Mouse (Mus musculus): Measurements from ENCODE around the gene Cdh15.

The Cdh15 gene

GRCm38 (mm10) chr8:122824986-122825385, 22.8 kb upstream of the Cdh15 start:
- DNase-seq (ENCODE audit: low read depth, low spot score): no peak
- Histone ChIP-seq H3K36me3 (ENCODE audit: control insufficient read depth, insufficient read depth, low read length, poor library complexity, severe bottlenecking) (no peaks in the 10 kb centered on the region), H3K27me3 (ENCODE audit: control insufficient read depth, insufficient read depth, low read length, poor library complexity, severe bottlenecking) (no peaks in the 10 kb centered on the region)

DNA sequence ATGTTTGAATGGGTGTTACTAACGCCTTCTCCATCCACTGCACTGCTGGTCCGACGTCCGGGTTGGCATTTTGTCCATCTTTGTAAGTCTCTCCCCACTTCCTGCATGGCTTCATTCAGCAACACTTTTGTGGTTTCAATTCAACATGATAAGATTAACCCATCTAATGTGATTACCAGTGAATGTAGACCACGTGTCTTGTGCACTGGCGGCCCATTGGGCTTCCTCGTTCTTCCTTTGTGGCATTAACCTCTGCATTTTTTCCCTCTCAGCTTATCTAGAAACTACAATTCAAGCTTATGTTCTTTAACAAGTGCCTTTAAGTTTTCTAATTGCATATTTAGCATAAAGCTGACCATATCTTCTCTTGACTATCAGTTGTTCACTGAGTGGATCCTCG, 22.4 kb upstream of the Cdh15 start:
- no peak for DNase-seq (ENCODE audit: low read depth, low spot score)
- Histone ChIP-seq H3K36me3 (ENCODE audit: control insufficient read depth, insufficient read depth, low read length, poor library complexity, severe bottlenecking) (no peaks in the 10 kb centered on the region), H3K27me3 (ENCODE audit: control insufficient read depth, insufficient read depth, low read length, poor library complexity, severe bottlenecking) (no peaks in the 10 kb centered on the region)

DNA sequence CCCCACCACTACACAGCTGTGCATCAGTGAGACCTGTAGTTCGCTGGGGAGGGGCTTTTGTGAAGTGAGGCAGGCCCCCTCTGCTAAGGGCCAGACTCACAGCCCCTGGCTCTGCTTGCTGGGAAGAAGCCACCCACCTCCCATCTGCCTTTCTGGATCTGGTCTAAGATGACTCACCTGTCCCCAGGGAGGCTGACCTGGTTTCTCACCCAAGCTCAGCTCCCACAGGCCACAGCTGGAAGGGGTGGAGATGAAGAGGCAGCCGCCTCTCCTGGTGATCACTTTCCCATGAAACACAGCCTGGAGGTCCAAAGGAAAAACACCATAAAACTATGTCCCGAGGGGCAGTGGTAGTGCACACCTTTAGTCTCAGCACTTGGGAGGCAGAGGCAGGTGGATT, 18.4 kb upstream of the Cdh15 start:
- Histone ChIP-seq H3K36me3 (ENCODE audit: control insufficient read depth, insufficient read depth, low read length, poor library complexity, severe bottlenecking) (no peaks in the 10 kb centered on the region), H3K27me3 (ENCODE audit: control insufficient read depth, insufficient read depth, low read length, poor library complexity, severe bottlenecking) (no peaks in the 10 kb centered on the region)
- DNase-seq (ENCODE audit: low read depth, low spot score): no peak

DNA sequence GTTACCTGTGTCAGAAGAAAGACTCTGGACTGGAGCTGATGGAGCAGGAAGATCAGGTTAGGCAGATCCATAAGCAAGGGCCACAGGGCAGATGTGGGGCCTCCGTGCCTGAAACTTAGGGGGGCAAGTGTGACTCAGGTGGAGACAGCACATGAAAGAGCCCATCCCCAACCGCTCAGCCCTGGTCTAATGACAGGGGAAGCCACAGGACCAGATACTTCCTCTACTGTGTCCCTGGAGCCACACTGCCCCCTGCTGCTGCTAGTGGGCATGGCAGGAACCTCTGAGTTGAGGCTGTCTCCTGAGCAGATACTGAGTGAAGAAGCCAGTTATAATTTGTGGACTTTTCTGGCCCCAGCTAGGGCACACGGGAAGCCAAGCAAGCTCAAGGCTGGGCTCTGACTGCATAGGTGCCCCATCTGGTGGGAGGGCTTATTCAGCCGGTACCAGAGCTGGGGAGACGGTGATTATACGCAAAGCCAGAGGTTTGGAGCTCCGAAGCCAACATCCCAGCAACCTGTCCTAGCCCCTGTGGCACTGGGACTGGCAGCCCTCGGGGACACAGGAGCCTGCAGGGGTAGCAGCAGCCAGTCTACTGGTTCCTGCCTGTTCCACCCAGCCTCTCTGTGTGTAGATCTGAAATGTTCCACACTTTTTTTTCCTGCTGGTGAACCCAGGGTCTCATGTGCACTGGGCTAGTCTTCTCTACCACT, 17.3 kb upstream of the Cdh15 start:
- Histone ChIP-seq H3K36me3 (ENCODE audit: control insufficient read depth, insufficient read depth, low read length, poor library complexity, severe bottlenecking) (no peaks in the 10 kb centered on the region), H3K27me3 (ENCODE audit: control insufficient read depth, insufficient read depth, low read length, poor library complexity, severe bottlenecking) (no peaks in the 10 kb centered on the region)
- DNase-seq (ENCODE audit: low read depth, low spot score): peak; percentile 95

- Histone ChIP-seq H3K27me3 (ENCODE audit: control insufficient read depth, insufficient read depth, low read length, poor library complexity, severe bottlenecking) (no peaks in the 10 kb centered on the region), H3K36me3 (ENCODE audit: control insufficient read depth, insufficient read depth, low read length, poor library complexity, severe bottlenecking) (no peaks in the 10 kb centered on the region)
- DNase-seq (ENCODE audit: low read depth, low spot score): peak; percentile 14
These were observed 13.3 kb upstream of the Cdh15 start for GRCm38 (mm10) chr8:122834416-122834815.

GRCm38 (mm10) chr8:122834971-122835370, 12.8 kb upstream of the Cdh15 start:
- Histone ChIP-seq H3K36me3 (ENCODE audit: control insufficient read depth, insufficient read depth, low read length, poor library complexity, severe bottlenecking) (no peaks in the 10 kb centered on the region), H3K27me3 (ENCODE audit: control insufficient read depth, insufficient read depth, low read length, poor library complexity, severe bottlenecking) (no peaks in the 10 kb centered on the region)
- peak; percentile 92 for DNase-seq (ENCODE audit: low read depth, low spot score)

DNA sequence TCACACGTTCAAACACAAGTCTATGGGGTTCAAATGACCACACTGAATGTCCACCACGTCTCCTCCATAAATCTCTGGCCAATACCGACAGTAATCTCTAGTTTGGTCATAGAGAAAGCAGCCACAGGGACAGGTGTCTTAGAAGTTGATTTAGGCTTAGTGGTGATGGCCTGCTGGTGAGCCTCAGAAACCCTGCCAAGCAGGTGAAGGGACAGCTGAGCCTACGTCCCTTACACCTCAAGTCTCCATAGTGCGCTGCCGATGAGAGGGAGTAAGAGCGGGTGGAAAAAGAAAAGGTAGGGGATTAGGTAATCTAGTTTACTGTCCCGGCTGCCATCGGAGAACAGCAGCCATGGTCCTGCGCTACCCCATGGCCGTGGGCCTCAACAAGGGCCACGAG, 11.6 kb upstream of the Cdh15 start:
- Histone ChIP-seq H3K36me3 (ENCODE audit: control insufficient read depth, insufficient read depth, low read length, poor library complexity, severe bottlenecking) (no peaks in the 10 kb centered on the region), H3K27me3 (ENCODE audit: control insufficient read depth, insufficient read depth, low read length, poor library complexity, severe bottlenecking) (no peaks in the 10 kb centered on the region)
- no peak for DNase-seq (ENCODE audit: low read depth, low spot score)

- Histone ChIP-seq H3K36me3 (ENCODE audit: control insufficient read depth, insufficient read depth, low read length, poor library complexity, severe bottlenecking) (no peaks in the 10 kb centered on the region), H3K27me3 (ENCODE audit: control insufficient read depth, insufficient read depth, low read length, poor library complexity, severe bottlenecking) (no peaks in the 10 kb centered on the region)
- DNase-seq (ENCODE audit: low read depth, low spot score): no peak
These were observed 11.1 kb upstream of the Cdh15 start for GRCm38 (mm10) chr8:122836696-122837095.

DNA sequence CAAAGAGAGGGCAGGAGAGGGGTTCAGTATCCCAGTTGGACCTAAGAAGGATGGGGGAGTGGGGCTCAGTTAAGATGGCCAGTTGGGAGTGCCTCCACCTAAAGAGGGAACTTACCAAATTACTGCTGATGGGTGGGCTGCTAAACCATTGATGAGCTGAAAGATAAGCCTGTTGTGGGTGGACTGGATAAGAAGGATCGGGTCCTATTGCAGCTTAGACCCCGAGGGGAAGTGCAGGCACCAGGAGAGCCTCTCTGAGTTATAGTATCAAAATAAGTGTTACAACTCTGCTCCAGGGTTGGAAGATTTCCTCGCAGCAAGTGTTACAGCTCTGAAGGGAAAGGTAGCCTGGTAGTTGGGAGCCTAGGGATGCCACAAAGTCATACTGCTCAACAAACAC, 3.6 kb upstream of the Cdh15 start:
- no peaks in the 10 kb centered on the region for H3K36me3 ChIP-seq (ENCODE audit: control insufficient read depth, insufficient read depth, low read length, poor library complexity, severe bottlenecking)
- no peak for DNase-seq (ENCODE audit: low read depth, low spot score)
- no peaks in the 10 kb centered on the region for H3K27me3 ChIP-seq (ENCODE audit: control insufficient read depth, insufficient read depth, low read length, poor library complexity, severe bottlenecking)

- DNase-seq (ENCODE audit: low read depth, low spot score): no peak
- Histone ChIP-seq H3K36me3 (ENCODE audit: control insufficient read depth, insufficient read depth, low read length, poor library complexity, severe bottlenecking) (no peaks in the 10 kb centered on the region), H3K27me3 (ENCODE audit: control insufficient read depth, insufficient read depth, low read length, poor library complexity, severe bottlenecking) (no peaks in the 10 kb centered on the region)
These were observed 2.1 kb upstream of the Cdh15 start for GRCm38 (mm10) chr8:122845662-122846061.

DNA sequence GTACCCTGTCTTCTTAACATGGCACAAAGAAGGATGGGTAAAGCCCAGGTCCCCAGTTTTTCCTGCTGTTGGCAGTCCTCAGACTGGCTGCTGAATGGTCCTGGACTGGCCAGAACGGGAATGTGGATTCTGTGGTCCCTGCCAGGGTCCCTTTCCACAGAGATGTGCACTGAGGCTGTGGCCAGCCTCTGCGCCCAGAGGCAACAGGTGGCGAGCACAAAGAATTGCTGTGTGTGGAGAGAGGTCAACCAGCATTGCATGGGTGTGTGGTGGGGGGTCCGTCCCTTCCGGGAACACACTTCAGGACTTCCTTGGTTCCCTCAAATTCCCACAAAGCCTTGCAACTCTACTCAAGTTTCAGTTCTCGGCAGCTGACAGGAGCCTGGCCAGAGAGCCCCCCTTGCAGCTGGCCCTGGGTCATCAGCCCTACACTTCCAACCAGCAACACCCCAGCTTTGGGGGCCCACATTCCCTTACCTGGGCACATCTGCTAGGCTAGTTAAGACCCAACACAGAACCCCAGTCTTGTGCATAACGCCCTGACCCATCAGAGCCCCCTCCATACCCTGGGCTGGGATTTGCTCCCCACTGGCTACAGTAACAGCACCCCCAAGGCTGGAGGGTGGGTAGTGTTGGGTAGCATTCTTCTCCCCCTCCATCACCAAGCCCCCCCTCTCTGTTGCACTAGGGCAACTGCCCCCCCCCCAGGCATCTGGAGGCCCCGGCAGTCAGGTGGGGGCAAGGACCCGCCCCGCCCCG, 1.6 kb downstream of the Cdh15 start:
- no peaks in the 10 kb centered on the region for H3K27me3 ChIP-seq (ENCODE audit: control insufficient read depth, insufficient read depth, low read length, poor library complexity, severe bottlenecking)
- no peak for DNase-seq (ENCODE audit: low read depth, low spot score)
- H3K36me3 ChIP-seq (ENCODE audit: control insufficient read depth, insufficient read depth, low read length, poor library complexity, severe bottlenecking): no peaks in the 10 kb centered on the region

DNA sequence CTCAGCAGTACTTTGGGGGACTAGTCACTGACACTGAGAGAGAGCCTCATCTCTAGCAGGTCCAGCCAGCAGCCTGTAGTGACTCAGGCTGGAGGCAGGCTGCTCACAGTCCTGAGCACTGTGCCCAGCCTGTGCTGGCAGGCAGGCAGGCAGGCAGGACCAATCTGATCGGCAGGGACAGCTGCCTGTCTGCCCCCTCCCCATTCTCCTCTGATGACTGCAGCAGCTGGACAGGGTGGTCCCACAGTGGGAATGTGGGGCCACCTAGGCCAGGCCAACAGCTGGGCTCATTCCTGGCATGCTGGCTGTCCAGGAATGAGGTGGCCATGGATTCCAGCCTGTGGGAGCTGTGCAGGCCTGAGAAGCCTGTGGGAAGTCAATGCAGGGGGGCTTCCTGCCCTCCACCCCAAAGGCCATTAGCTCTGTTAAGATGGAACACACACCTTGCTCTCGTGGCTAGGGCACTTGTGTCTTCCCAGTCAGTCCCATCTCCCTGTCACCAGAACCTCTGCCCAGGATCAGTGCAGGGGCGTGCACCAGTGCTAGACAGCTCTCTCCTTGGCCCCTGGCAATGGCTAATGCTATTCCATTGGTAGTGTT, 3.0 kb downstream of the Cdh15 start:
- no peak for DNase-seq (ENCODE audit: low read depth, low spot score)
- Histone ChIP-seq H3K27me3 (ENCODE audit: control insufficient read depth, insufficient read depth, low read length, poor library complexity, severe bottlenecking) (no peaks in the 10 kb centered on the region), H3K36me3 (ENCODE audit: control insufficient read depth, insufficient read depth, low read length, poor library complexity, severe bottlenecking) (no peaks in the 10 kb centered on the region)

DNA sequence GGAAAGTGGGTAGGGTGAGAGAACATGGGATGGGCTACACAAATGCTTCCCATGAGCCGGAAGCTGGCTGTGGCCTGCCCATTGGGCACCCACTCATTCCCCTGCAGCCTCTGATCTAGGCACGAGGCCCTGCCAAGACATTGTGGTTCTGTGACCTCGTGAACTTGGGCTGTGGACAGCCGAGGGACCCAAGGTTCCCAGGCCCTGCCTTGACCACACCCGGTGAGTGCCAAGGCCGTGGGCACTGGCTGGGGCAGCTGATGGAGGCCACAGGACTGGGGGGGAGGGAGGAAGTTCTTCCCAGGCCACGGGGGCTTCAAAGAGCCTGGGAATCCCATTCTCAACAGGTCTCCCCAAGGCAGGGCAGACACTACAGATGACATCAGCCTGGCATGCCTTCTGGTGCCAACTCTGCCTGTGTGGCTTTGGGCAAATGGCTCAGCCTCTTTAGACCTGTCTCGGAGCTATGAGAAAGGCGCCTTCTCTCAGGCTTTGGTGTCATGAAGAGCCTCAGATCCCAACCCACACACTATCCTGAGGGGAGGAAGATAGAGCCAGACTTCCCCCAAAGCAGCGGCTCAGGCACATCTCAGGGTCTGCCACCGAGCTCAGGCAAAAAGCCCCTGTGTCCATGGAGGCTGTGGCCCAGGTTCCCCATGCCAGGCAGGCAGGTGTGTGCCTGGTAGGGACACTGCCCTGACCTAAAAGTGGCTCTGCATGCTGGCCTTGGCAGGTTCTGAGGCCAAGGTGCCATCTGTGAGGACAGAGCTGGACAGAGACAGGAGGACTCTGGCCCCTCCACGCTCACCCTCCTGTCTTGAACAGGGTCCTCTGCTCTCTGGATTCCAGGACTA, 4.2 kb downstream of the Cdh15 start:
- Histone ChIP-seq H3K27me3 (ENCODE audit: control insufficient read depth, insufficient read depth, low read length, poor library complexity, severe bottlenecking) (no peaks in the 10 kb centered on the region), H3K36me3 (ENCODE audit: control insufficient read depth, insufficient read depth, low read length, poor library complexity, severe bottlenecking) (no peaks in the 10 kb centered on the region)
- DNase-seq (ENCODE audit: low read depth, low spot score): no peak

GRCm38 (mm10) chr8:122852546-122852905, 4.8 kb downstream of the Cdh15 start:
- Histone ChIP-seq H3K36me3 (ENCODE audit: control insufficient read depth, insufficient read depth, low read length, poor library complexity, severe bottlenecking) (no peaks in the 10 kb centered on the region), H3K27me3 (ENCODE audit: control insufficient read depth, insufficient read depth, low read length, poor library complexity, severe bottlenecking) (no peaks in the 10 kb centered on the region)
- DNase-seq (ENCODE audit: low read depth, low spot score): no peak

DNA sequence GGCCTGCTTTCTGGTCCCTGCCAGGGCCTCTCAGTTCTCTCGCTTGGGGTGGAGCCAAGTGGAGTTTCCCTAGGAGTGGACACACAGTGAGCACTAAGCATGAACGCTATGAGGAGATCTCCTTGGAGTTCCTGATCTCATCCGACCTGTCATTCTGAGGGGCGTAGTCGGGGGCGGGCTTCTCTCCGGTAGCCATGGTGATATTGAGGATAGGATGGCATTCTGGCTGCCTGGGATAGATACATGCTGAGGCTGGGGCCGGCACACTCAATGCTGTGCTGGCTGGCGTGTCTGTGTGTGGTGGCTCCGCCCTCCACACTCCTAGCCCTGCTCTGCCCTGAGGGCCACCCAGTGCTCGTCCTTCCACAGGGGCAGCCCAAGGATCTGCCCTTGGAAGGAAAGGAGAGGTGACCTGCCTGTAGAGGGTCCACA, 5.6 kb downstream of the Cdh15 start:
- Histone ChIP-seq H3K27me3 (ENCODE audit: control insufficient read depth, insufficient read depth, low read length, poor library complexity, severe bottlenecking) (no peaks in the 10 kb centered on the region), H3K36me3 (ENCODE audit: control insufficient read depth, insufficient read depth, low read length, poor library complexity, severe bottlenecking) (no peaks in the 10 kb centered on the region)
- DNase-seq (ENCODE audit: low read depth, low spot score): no peak
